Mouse (Mus musculus): ENCODE results near the gene Fhl3. TPM values are rescaled to one million over a fixed set of nuclear protein-coding genes. Genes with fewer than 3 reads are reported as not detected.

Fhl3 gene
- 0.84 TPM for polyA plus RNA-seq (2017; shearing (Covaris generic))

DNA sequence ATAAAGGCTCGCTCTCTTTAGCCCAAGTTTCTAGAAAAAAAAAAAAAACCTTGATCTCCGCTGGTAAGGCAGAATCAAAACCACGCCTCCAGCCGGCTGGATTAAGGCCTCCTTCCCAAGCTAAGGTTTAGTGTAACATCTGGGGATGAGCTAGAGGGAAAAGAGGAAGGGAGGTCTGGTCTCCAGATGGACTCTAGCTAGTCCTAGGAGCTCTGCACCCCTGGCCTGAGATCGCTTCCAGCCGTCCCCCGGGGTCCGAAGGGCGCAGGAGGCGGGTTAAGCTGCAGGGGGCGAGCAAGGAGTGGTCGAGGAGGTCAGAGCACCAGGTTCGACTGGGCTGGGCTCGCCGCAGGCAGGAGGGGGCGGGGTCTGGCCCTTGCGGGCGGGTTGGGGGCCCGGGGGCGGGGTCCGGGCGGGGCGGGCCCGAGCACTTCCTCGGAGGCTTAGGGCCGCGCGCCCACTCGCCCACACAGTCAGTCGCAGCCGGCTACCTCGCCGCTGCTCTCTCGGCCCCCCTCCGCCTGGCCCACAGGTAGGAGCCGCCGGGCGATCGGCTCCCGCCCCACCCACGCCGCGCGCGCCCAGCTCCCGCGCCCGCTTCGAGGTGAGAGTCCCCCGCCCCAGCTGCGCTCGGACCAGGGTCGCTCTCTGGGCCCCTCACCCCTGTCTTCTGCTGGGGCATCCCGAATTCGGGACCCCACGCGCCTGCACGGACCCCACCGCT lies at the start of gene Fhl3:
Gene Fhl3, plus strand, starts transcription at position 454 of the 724 bp plus-strand sequence.

DNA sequence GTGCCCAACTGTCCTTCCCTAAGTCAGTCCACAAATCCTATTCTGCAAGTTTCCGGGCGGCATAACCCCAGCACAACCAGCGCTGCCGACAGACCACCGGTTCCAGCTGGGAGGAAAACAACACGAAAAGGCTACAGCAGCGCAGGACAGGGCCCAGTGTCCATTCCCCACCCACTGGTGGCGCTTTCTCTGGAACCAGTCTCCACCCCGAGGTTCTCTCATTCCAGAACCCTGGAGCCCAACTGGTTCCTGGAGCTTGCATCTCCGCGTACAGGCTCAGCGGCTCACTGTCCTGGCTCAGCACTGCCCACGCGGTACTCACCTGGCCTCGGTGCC lies 44.0 kb upstream of the Fhl3 start, which contains the start of gene Pou3f1:
Gene Pou3f1, plus strand, starts transcription at position 290 of the 336 bp plus-strand sequence.

DNA sequence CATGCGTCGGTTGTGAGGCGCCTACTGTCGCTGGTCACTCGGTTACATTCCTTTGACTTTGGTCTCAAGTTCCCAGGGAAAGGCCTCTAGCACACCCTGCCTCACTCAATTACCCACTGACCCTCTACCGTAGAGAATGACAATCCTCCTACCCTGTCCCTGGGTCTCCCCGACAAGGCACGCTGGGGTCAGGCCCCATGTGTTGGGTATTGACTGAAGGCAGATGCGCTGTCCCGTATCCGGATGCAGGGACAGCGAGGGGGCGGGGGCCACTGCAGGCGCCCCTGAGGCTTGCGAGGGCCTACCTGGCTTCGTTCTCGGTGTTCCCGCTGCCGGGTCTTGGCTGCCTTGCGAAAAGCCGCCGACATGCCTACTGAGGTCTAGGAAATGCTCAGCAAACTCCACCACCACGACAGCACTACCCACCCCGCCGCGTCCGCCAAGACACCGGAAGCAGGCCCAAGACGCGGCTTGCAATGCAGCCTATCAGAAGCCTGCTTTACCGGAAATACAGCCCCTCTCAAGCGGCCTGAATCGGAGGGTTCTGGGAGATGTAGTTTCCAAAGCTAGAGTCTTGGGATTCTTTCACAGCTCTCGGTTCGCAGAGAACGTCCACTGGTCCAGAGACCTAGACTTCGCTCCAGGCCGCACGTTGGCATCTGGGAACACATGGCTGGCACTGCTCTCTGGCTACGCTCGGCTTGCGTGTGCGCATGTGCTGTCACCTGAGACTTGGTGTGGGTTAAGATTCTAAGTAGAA lies 7.2 kb upstream of the Fhl3 start, which contains the start of gene Utp11:
Gene Utp11, minus strand, starts transcription at position 466 of the 760 bp plus-strand sequence.

DNA sequence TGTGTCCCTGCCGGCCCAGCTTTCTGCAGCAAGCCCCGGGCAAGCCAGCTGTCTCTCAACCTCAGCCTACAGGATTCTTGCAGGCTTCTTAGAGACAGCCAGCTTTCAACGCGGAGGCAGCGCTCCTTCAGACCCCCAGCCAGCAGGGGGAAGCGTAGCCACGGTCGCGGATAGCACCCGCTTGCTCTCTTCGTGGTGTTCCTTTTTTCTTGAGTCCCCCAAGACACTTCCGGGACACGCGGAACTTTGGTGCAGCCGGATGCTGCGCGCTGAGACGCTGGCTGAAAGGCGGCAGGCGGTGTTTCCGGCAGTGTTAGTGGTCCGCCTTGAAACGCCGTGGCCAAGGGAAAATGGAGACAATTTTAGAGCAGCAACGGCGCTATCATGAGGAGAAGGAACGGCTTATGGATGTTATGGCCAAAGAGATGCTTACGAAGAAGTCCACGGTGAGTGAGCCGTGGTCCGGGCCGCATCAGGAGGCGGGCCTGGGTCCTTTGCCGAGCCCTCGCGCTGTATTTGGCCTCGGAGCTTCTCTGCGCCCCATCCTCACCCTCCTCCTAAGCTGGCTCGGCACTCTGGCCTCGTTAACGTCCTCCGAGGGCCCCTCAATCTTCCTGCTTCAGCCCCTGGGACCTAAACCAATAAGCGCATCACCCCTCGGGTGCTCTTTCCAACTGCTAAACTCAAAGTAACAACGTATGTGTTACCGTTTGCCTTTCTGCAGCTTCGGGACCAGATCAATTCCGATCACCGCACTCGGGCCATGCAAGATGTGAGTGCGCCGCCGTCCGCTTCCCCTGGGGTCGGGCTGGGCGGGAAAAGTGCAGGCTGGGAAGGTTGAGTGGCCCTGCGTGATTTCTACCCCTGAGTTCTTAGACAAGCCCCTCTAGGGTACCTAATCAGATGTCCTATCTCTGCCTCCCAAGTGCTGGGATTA lies 14.3 kb downstream of the Fhl3 start, which contains the start of gene Sf3a3:
Gene Sf3a3, plus strand, starts transcription at position 232 of the 937 bp plus-strand sequence.

DNA sequence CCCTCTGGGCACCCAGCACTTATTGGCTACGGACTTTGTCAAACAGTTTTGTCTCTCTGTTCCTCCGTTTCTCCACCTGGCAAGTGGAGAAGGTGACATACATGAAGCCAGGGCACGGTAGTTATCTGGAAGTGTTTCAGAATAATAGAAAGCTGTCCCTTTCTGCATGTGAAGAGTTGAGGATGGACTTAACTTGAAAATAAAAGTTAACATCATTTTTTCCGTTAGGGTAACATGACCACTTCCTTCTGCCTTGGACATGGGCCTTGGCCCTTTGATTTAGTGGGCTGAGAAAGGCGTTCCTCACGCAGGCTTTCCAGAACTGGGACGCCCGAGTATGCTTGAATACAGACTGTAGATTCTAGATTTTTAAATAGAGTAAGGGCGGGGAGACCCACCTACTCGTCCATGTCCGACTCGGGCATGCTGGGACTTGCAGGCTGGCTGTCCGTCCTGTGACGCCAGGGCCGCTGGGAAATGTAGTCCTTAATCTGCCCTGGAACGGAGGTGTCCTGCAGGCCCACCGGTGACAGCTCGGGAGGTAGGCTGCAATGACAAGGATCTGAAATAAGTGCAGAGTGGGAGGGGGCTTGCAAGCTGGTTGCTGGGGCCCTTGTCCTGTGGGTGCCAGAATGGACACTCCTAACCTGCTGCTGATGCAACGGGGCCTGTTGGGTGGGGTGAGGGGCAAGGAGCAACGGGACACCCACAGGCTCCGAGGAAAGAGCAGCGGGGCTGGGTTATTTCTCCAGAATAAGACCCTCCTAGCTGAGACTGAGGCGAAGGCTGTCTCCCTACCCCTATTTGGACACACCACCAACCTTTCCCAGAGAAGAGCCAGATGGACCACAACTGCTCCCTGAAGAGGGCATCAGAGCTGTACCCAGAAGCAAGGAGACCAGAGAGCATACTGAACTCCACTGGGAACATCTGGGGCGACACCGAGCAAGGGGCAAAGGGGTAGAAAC lies 41.2 kb downstream of the Fhl3 start, which contains the start of gene Inpp5b:
Gene Inpp5b, plus strand, starts transcription at position 475 of the 968 bp plus-strand sequence.

Other genes starting within 250 kb of the Fhl3 start
- 0.28 TPM for gene 3100002H09Rik, start 89.9 kb upstream of the Fhl3 start, polyA plus RNA-seq (2017; shearing (Covaris generic))
- not detected for gene Pou3f1, start 43.9 kb upstream of the Fhl3 start, polyA plus RNA-seq (2017; shearing (Covaris generic))
- 61.4 TPM for gene Utp11, start 7.1 kb upstream of the Fhl3 start, polyA plus RNA-seq (2017; shearing (Covaris generic))
- gene Sf3a3, start 14.1 kb downstream of the Fhl3 start, polyA plus RNA-seq (2017; shearing (Covaris generic)) = 133 TPM
- 124 TPM for gene Inpp5b, start 41.1 kb downstream of the Fhl3 start, polyA plus RNA-seq (2017; shearing (Covaris generic))
- 17.9 TPM for gene Mtf1, start 101.4 kb downstream of the Fhl3 start, polyA plus RNA-seq (2017; shearing (Covaris generic))
- gene Yrdc, start 150.0 kb downstream of the Fhl3 start, polyA plus RNA-seq (2017; shearing (Covaris generic)) = 86.9 TPM
- 25.3 TPM for gene 1110065P20Rik, start 150.5 kb downstream of the Fhl3 start, polyA plus RNA-seq (2017; shearing (Covaris generic))
- 2.2 TPM for gene Maneal, start 161.5 kb downstream of the Fhl3 start, polyA plus RNA-seq (2017; shearing (Covaris generic))
- 0.08 TPM for gene Epha10, start 180.2 kb downstream of the Fhl3 start, polyA plus RNA-seq (2017; shearing (Covaris generic))
- 14.6 TPM for gene 9930104L06Rik, start 236.3 kb downstream of the Fhl3 start, polyA plus RNA-seq (2017; shearing (Covaris generic))
- 6.8 TPM for gene Cdca8, start 238.6 kb downstream of the Fhl3 start, polyA plus RNA-seq (2017; shearing (Covaris generic))